Mouse (Mus musculus) erythroblast, embryonic 14.5 days (primary cell): ENCODE results near the gene Gdpd5.

Experiments
- GATA1 ChIP-seq: IDR thresholded peaks from 2 replicates; pipeline ENCODE4 v1.6.1; 2012; ENCODE audit warnings: low read length, inconsistent platforms, mixed read lengths
- TAL1 ChIP-seq: IDR thresholded peaks from 3 replicates; pipeline ENCODE4 v1.6.1; 2012; ENCODE audit warnings: low read length, inconsistent platforms, mixed read lengths

DNA sequence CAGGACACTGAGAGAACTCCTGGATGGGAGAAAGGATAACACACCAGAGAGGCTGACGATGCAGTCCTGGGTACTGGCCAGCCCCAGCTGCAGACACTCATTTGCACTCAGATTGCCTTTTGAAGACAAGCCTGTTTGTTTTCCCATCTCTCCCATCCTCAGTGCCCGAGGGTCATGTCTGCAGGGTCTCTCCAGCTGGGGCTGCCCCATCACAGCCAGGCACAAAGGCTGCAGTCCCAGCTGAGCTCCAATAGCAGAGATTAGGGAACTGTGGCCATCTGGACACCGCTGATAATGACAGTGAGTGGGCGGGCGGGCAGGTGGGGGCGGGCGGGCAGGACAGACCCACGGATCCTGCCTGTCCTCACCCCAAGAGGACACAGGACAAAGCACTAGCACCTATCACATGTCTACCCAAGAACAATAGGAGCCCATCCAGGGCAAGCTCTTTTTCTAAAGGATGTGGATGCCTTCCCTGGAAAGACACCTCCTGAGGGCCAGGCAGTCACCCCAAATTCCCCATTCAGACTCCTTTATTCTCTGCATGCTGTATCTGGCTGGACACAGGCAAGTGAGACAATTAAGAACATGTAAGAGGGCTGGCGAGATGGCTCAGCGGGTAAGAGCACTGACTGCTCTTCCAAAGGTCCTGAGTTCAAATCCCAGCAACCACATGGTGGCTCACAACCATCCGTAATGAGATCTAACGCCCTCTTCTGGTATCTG is 93.8 kb downstream of the Gdpd5 start:
- TF ChIP-seq GATA1 = no peak
- peak; percentile 49; the same call in 2 of the 3 replicates for TF ChIP-seq TAL1
